Mouse (Mus musculus) adrenal gland, postnatal 4 days (tissue): ENCODE measurements around the gene Lect2. TPM values are rescaled to one million over a fixed set of nuclear protein-coding genes. Genes with fewer than 3 reads are reported as not detected.

ENCODE experiments used
- DNase-seq, 2 experiments: peaks; one replicate each; pipeline ENCODE4 v3.0.0; 2021 to 2022; ENCODE audit warnings: low spot score in 2 of 2, mixed read lengths in 2 of 2
- total RNA-seq, 2 experiments: library from RNA; stranded (reverse); gene quantifications; 2 replicates each; pipeline ENCODE4 v1.2.3; 2021

The Lect2 gene
- total RNA-seq, 2 experiments from 2014 or later, result 0.98 to 24.8 TPM

GRCm38 (mm10) chr13:56509796-56510195 lies 38.5 kb downstream of the Lect2 start:
- DNase-seq, result no peak

- no peak for DNase-seq
Measured at GRCm38 (mm10) chr13:56506871-56507496, 41.3 kb downstream of the Lect2 start.

GRCm38 (mm10) chr13:56501866-56502420 lies 46.4 kb downstream of the Lect2 start:
- no peak for DNase-seq

GRCm38 (mm10) chr13:56500636-56501035 lies 47.7 kb downstream of the Lect2 start:
- no peak for DNase-seq

- no peak for DNase-seq
Measured at GRCm38 (mm10) chr13:56500132-56500531, 48.2 kb downstream of the Lect2 start.

- DNase-seq, result no peak
Measured at GRCm38 (mm10) chr13:56494440-56494839, 53.9 kb downstream of the Lect2 start.

Other genes starting within 250 kb of the Lect2 start
- not detected for gene Gm3045, start 121.9 kb downstream of the Lect2 start, total RNA-seq
- gene Slc25a48, start 110.1 kb downstream of the Lect2 start, total RNA-seq, result under 1 TPM; 0.42 to 0.76 TPM
- gene Il9, start 66.3 kb downstream of the Lect2 start, total RNA-seq, result not detected
- gene Fbxl21, start 26.0 kb downstream of the Lect2 start, total RNA-seq, result 1 to 10 TPM; 7.1 to 8.3 TPM
- gene Tgfbi, start 61.0 kb upstream of the Lect2 start, total RNA-seq, result 10 to 100 TPM; 52.0 to 53.4 TPM
- gene Smad5, start 154.5 kb upstream of the Lect2 start, total RNA-seq, result 10 to 100 TPM; 80.4 to 81.3 TPM
- gene Gm45623, start 205.3 kb upstream of the Lect2 start, total RNA-seq, result under 1 TPM in 1 of 2 experiments, not detected in 1; 0.28 TPM